In the genomic region with DNA sequence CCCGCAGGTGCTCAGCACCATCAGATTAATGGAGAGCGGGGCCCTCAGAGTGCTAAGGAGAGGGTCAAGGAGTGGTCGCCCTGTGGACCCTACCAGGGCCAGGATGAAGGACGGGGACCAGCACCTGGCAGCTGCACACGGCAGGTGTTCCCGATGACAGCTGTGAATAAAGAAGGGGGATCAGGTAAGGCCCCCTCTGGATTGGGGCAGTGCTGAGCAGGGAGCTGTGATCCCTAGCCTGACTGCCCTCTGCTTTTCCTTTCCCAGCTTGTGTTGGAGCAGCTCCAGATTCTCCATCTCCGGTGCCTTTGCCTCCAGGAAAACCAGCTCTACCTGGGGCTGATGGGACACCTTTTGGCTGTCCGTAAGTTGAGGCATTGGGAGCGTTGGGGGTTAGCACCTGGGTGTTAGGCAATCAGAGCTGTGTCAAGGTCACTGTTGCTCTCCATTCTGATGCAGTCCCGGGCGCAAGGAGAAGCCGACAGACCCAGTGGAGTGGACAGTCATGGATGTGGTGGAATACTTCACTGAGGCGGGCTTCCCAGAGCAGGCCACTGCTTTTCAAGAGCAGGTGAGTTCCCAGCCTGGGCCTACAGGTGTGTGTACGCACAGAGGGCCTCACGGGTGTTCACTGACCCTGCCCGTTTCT, we compare ENCODE assay signal across 8 mouse cellular contexts. TPM values are rescaled to one million over a fixed set of nuclear protein-coding genes. Genes with fewer than 3 reads are reported as not detected.
DNase-seq lines count a peak whose midpoint lies in the region; TF ChIP-seq lines count a peak whose summit lies in the region.

No protein-coding gene starts in this region.

- H3K4me3 ChIP-seq in kidney, adult 2 months (ENCODE audit: insufficient read depth, low read depth, low read length) = peak overlapping the region; percentile 60
- H3K4me3 ChIP-seq in bone marrow macrophage, adult 2 months (ENCODE audit: insufficient read depth, low read length) = peak overlapping the region; percentile 67
- H3K4me3 ChIP-seq in hindbrain, embryonic 10.5 days = peak overlapping the region; percentile 86
- peak overlapping the region; percentile 87 for H3K4me3 ChIP-seq in midbrain, embryonic 10.5 days

- H3K4me1 ChIP-seq in kidney, adult 2 months (ENCODE audit: control insufficient read depth, insufficient read depth, low read length) = peaks cover 16% of the 10 kb centered on the region; the same call in 1 of the 2 replicates
- H3K4me1 ChIP-seq in bone marrow macrophage, adult 2 months (ENCODE audit: control insufficient read depth, insufficient read depth, low read length) = peaks cover 20% of the 10 kb centered on the region
- H3K4me1 ChIP-seq in hindbrain, embryonic 10.5 days (replicated peaks) = peaks cover 50% of the 10 kb centered on the region
- H3K4me1 ChIP-seq in midbrain, embryonic 10.5 days = peaks cover 57% of the 10 kb centered on the region

- DNase-seq in kidney, adult 2 months = peak; percentile 41
- DNase-seq in kidney, postnatal 4 days = no peak
- DNase-seq in hindbrain, embryonic 10.5 days (ENCODE audit: low spot score) = no peak
- no peak for DNase-seq in midbrain, embryonic 10.5 days (ENCODE audit: low spot score)
- DNase-seq in embryo, embryonic 11 days = no peak
- no peak for DNase-seq in urinary bladder, postnatal 36 days (ENCODE audit: low spot score in 2 of 2)
- no peak for DNase-seq in T-cell, adult 2 months (ENCODE audit: low spot score)

- TF ChIP-seq POLR2A in kidney, adult 2 months (IDR thresholded peaks at IDR 0.05; ENCODE audit: low read depth, low read length) = no peak
- no peak for TF ChIP-seq POLR2A in bone marrow macrophage, adult 2 months (IDR thresholded peaks at IDR 0.05; ENCODE audit: borderline replicate concordance, low read depth, low read length)

- TF ChIP-seq CTCF in kidney, adult 2 months (conservative IDR thresholded peaks at IDR 0.05; ENCODE audit: insufficient read depth, insufficient read length, low read depth, low read length) = no peak
- no peak for TF ChIP-seq CTCF in bone marrow macrophage, adult 2 months (IDR thresholded peaks at IDR 0.05; ENCODE audit: low read depth, low read length)

- H3K27me3 ChIP-seq in kidney, adult 2 months (replicated peaks; ENCODE audit: control insufficient read depth, insufficient read depth, low read length) = no peaks in the 10 kb centered on the region
- peaks cover 63% of the 10 kb centered on the region for H3K27me3 ChIP-seq in hindbrain, embryonic 10.5 days (ENCODE audit: insufficient read depth, poor library complexity, severe bottlenecking)
- H3K27me3 ChIP-seq in midbrain, embryonic 10.5 days (ENCODE audit: low read depth, poor library complexity, severe bottlenecking) = peaks cover 66% of the 10 kb centered on the region

- H3K27ac ChIP-seq in kidney, adult 2 months (ENCODE audit: insufficient read depth, low read depth, low read length) = peak overlapping the region; percentile 83
- no peak overlapping the region for H3K27ac ChIP-seq in bone marrow macrophage, adult 2 months (ENCODE audit: insufficient read depth, low read depth, low read length)
- H3K27ac ChIP-seq in hindbrain, embryonic 10.5 days = 0 out of 2 replicates have a peak overlapping the region, but pooled peaks have one; percentile 87
- H3K27ac ChIP-seq in midbrain, embryonic 10.5 days (replicated peaks) = peak overlapping the region; percentile 83; the same call in 1 of the 2 replicates

- no peaks in the 10 kb centered on the region for H3K9me3 ChIP-seq in hindbrain, embryonic 10.5 days
- H3K9me3 ChIP-seq in midbrain, embryonic 10.5 days (replicated peaks) = no peaks in the 10 kb centered on the region

- 51% methylated on average over 16 of the region's 16 CpGs for WGBS in kidney, adult 2 months
- 70% methylated on average over 16 of the region's 16 CpGs for WGBS in hindbrain, embryonic 10.5 days
- WGBS in midbrain, embryonic 10.5 days = 71% methylated on average over 16 of the region's 16 CpGs

- no peaks in the 10 kb centered on the region for H3K36me3 ChIP-seq in kidney, adult 2 months (ENCODE audit: control insufficient read depth, insufficient read depth, low read length)
- peaks cover 56% of the 10 kb centered on the region for H3K36me3 ChIP-seq in hindbrain, embryonic 10.5 days
- H3K36me3 ChIP-seq in midbrain, embryonic 10.5 days = peaks cover 44% of the 10 kb centered on the region

RNA-seq across cellular contexts. Expression of a gene that starts 1.7 kb away (rescaled TPM):
- polyA plus RNA-seq in kidney, adult 2 months (2012; rRNA removed) = 37.2 and 44.5 TPM in 2 replicates
- 70.3 and 82.9 TPM in 2 replicates for polyA plus RNA-seq in bone marrow macrophage, adult 2 months (2012; ENCODE audit: insufficient read depth, insufficient read length, missing spikeins)
- polyA plus RNA-seq in hindbrain, embryonic 10.5 days (2016; fragmentation: Nextera tagmentation; extraction: Ambion mirVana) = 7.6 and 9.5 TPM in 2 replicates
- polyA plus RNA-seq in midbrain, embryonic 10.5 days (2016; fragmentation: Nextera tagmentation; extraction: Ambion mirVana) = 8.0 and 8.5 TPM in 2 replicates

RNA-seq across cellular contexts. Expression of a gene that starts 2.1 kb away (rescaled TPM):
- 5.1 and 7.0 TPM in 2 replicates for polyA plus RNA-seq in kidney, adult 2 months (2012; rRNA removed)
- polyA plus RNA-seq in bone marrow macrophage, adult 2 months (2012; ENCODE audit: insufficient read depth, insufficient read length, missing spikeins) = 0.56 TPM in 1 of 2 replicates, not detected in the other
- polyA plus RNA-seq in hindbrain, embryonic 10.5 days (2016; fragmentation: Nextera tagmentation; extraction: Ambion mirVana) = 0.52 and 0.54 TPM in 2 replicates
- polyA plus RNA-seq in midbrain, embryonic 10.5 days (2016; fragmentation: Nextera tagmentation; extraction: Ambion mirVana) = 0.68 and 0.99 TPM in 2 replicates

RNA-seq across cellular contexts. Expression of a gene that starts 12.8 kb away (rescaled TPM):
- polyA plus RNA-seq in kidney, adult 2 months (2012; rRNA removed) = 9.1 and 14.3 TPM in 2 replicates
- 2.4 and 2.8 TPM in 2 replicates for polyA plus RNA-seq in bone marrow macrophage, adult 2 months (2012; ENCODE audit: insufficient read depth, insufficient read length, missing spikeins)
- 0.86 TPM in 1 of 2 replicates, not detected in the other for polyA plus RNA-seq in hindbrain, embryonic 10.5 days (2016; fragmentation: Nextera tagmentation; extraction: Ambion mirVana)
- 0.20 and 0.67 TPM in 2 replicates for polyA plus RNA-seq in midbrain, embryonic 10.5 days (2016; fragmentation: Nextera tagmentation; extraction: Ambion mirVana)

RNA-seq across cellular contexts. Expression of a gene that starts 22.1 kb away (rescaled TPM):
- polyA plus RNA-seq in kidney, adult 2 months (2012; rRNA removed) = 7.8 and 7.9 TPM in 2 replicates
- not detected in 2 replicates for polyA plus RNA-seq in bone marrow macrophage, adult 2 months (2012; ENCODE audit: insufficient read depth, insufficient read length, missing spikeins)
- polyA plus RNA-seq in hindbrain, embryonic 10.5 days (2016; fragmentation: Nextera tagmentation; extraction: Ambion mirVana) = 9.2 and 10.0 TPM in 2 replicates
- 7.9 and 8.0 TPM in 2 replicates for polyA plus RNA-seq in midbrain, embryonic 10.5 days (2016; fragmentation: Nextera tagmentation; extraction: Ambion mirVana)

RNA-seq across cellular contexts. Expression of a gene that starts 26.4 kb away (rescaled TPM):
- 88.3 and 95.6 TPM in 2 replicates for polyA plus RNA-seq in kidney, adult 2 months (2012; rRNA removed)
- 73.1 and 81.8 TPM in 2 replicates for polyA plus RNA-seq in bone marrow macrophage, adult 2 months (2012; ENCODE audit: insufficient read depth, insufficient read length, missing spikeins)
- 170 and 194 TPM in 2 replicates for polyA plus RNA-seq in hindbrain, embryonic 10.5 days (2016; fragmentation: Nextera tagmentation; extraction: Ambion mirVana)
- 169 and 178 TPM in 2 replicates for polyA plus RNA-seq in midbrain, embryonic 10.5 days (2016; fragmentation: Nextera tagmentation; extraction: Ambion mirVana)
